Mouse (Mus musculus) liver, embryonic 15.5 days (tissue): Measurements from ENCODE around the gene Ccdc188. TPM values are rescaled to one million over a fixed set of nuclear protein-coding genes. Genes with fewer than 3 reads are reported as not detected.

ENCODE experiments used
- ATAC-seq: fragments of 200-750 bp; cut with Nextera tagmentation; 2 replicates; pipeline ENCODE4 v1.8.0; 2017; ENCODE audit warnings: moderate number of reproducible peaks, mild to moderate bottlenecking, moderate library complexity; ENCODE audit not compliant: insufficient read depth
- H3K27ac ChIP-seq: fragments of 300-500 bp; sonication (generic); replicated peaks from 2 replicates; pipeline ENCODE4 v1.5.1; 2015; ENCODE audit warnings: mild to moderate bottlenecking, inconsistent platforms
- H3K27me3 ChIP-seq: fragments of 300-500 bp; sonication (generic); 2 replicates; pipeline ENCODE4 v1.6.1; 2015; ENCODE audit warnings: mild to moderate bottlenecking, inconsistent platforms
- H3K36me3 ChIP-seq: fragments of 300-500 bp; sonication (generic); replicated peaks from 2 replicates; pipeline ENCODE4 v1.6.1; 2015; ENCODE audit warnings: moderate library complexity, mild to moderate bottlenecking, inconsistent platforms
- H3K4me1 ChIP-seq: fragments of 300-500 bp; sonication (generic); replicated peaks from 2 replicates; pipeline ENCODE4 v1.6.1; 2015; ENCODE audit warnings: inconsistent platforms
- H3K4me2 ChIP-seq: fragments of 300-500 bp; sonication (generic); 2 replicates; pipeline ENCODE4 v1.6.1; 2015; ENCODE audit warnings: moderate library complexity, mild to moderate bottlenecking, inconsistent platforms
- H3K4me3 ChIP-seq: fragments of 300-500 bp; sonication (generic); replicated peaks from 2 replicates; pipeline ENCODE4 v1.5.1; 2015; ENCODE audit warnings: mild to moderate bottlenecking, inconsistent platforms
- H3K9ac ChIP-seq: fragments of 300-500 bp; sonication (generic); 2 replicates; pipeline ENCODE4 v1.6.1; 2015; ENCODE audit warnings: moderate library complexity, mild to moderate bottlenecking, inconsistent platforms
- H3K9me3 ChIP-seq: fragments of 300-500 bp; sonication (generic); replicated peaks from 2 replicates; pipeline ENCODE4 v1.6.1; 2016; ENCODE audit warnings: inconsistent platforms
- WGBS: fragments of 180-500 bp; shearing (Covaris S2); methylation state at CpG from one replicate; pipeline ENCODE4 v1.1.7; 2015; ENCODE audit warnings: mixed read lengths; ENCODE audit not compliant: insufficient replicate concordance; 5-methylcytosine and 5-hydroxymethylcytosine counted together
- polyA plus RNA-seq: library from polyadenylated mRNA; unstranded; fragments of >200 nt; fragmentation: Nextera tagmentation; extraction: Ambion mirVana; gene quantifications from 2 replicates; pipeline ENCODE4 v1.2.1, GENCODE M21; 2015

Gene Ccdc188
- polyA plus RNA-seq, 1 experiment from 2014 or later: not detected

DNA sequence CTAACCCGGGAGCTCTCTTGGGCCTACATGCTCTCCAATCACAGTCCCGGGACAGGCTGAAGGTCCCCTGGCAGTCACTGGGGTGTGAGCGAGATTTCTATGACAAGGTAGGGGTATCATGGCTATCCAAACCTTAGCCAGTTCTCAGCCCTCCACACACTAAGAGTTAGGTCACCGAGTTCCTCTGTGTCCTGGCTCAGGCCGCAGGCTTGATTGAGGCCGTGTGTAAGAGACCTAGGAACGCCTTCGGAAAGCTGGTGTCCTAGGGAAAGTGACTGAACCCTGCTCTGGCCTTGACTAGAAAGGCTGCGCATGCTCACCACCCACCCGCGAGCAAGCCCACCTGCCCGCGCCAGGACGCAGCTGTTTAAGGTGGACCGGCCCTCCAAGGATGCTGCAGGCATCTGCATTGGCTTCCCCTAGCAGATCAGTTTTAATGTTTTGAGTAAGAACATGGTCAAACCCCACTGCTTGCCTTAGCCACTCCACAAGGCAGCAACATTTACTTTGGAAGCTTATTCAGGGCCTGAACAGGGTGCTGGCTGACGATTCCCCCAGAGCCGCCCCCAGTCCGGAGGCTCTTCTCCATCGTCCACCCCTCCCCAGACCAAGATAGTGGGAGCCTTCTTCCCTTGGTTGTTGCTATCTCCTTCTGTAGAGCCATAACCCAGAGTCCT lies 17.8 kb downstream of the Ccdc188 start:
- no peaks in the 10 kb centered on the region for H3K9me3 ChIP-seq
- H3K9ac ChIP-seq: peak overlapping the region; percentile 45
- peak overlapping the region; percentile 6; the same call in 1 of the 2 replicates for H3K27ac ChIP-seq
- 11% methylated on average over 19 of the region's 19 CpGs for WGBS
- peaks cover 39% of the 10 kb centered on the region for H3K27me3 ChIP-seq
- peaks cover 35% of the 10 kb centered on the region for H3K4me1 ChIP-seq
- peak overlapping the region; percentile 71 for H3K4me2 ChIP-seq
- H3K36me3 ChIP-seq: peaks cover 27% of the 10 kb centered on the region
- peak; percentile 40 for ATAC-seq
- peak overlapping the region; percentile 64 for H3K4me3 ChIP-seq

DNA sequence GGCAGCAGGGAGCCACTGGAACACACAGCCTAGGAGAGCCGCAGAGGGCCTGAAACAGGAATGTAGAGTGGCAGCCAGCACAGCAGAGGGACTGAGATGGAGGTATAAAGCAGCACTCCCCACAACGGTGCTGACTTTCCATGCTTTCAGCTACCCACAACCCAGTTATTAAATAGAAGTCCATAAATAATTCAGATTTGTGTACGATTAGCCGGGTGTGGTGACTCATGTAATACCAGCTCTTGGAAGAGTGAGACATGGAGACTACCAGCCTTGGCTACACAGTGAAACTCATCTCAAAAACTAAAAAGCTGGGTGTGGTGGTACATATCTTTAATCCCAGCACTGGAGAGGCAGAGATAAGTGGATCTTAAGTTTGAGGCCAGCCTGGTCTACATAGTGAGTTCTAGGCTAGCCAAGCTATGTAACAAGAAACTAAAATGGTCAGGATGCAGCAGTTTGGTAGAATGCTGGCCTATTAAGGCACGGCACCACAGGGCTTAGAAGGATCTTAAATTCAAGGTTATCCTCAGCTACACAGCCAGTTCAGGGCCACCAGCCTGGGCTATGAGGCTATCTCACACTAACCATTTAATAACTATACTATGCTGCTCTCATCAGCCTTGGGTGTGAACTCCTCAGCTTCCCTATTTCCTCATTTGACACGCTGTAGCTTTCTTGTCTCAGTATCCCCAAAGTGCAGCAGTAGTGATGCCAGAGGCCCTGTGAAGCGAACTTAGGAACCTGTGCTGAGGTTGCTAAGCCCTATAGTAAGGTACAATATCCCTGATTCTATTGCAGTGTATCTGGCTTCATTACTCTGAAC lies 19.2 kb downstream of the Ccdc188 start:
- no peak overlapping the region for H3K9ac ChIP-seq
- H3K4me2 ChIP-seq: 0 out of 2 replicates have a peak overlapping the region, but pooled peaks have one; percentile 0
- no peaks in the 10 kb centered on the region for H3K9me3 ChIP-seq
- peaks cover 33% of the 10 kb centered on the region for H3K4me1 ChIP-seq
- H3K27me3 ChIP-seq: peaks cover 39% of the 10 kb centered on the region
- H3K36me3 ChIP-seq: peaks cover 41% of the 10 kb centered on the region
- no peak overlapping the region for H3K4me3 ChIP-seq
- no peak for ATAC-seq
- 66% methylated on average over 7 of the region's 7 CpGs for WGBS
- no peak overlapping the region for H3K27ac ChIP-seq

DNA sequence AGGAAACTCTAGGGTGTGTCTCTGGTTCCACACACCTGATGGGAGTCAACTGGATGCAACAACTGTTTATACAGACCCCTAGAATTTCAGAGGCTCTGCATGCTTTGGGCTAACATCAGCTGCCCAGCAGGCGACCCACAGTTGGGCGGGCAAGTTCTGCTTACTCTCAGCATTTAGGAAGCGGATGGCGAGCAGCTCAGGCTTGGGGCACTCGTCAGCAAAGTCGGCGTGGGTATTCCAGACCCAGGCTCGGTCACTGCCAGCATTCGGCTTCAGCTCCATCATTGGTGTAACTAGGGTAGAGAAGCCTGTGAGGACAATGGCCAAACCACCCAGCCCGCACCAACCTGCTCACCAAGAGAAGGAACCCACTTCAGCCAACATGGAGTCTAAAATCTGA lies 23.9 kb downstream of the Ccdc188 start:
- Histone ChIP-seq H3K27ac (no peak overlapping the region), H3K9me3 (no peaks in the 10 kb centered on the region), H3K27me3 (peaks cover 2% of the 10 kb centered on the region), H3K36me3 (peaks cover 87% of the 10 kb centered on the region), H3K4me2 (no peak overlapping the region), H3K4me1 (peaks cover 16% of the 10 kb centered on the region), H3K9ac (no peak overlapping the region), H3K4me3 (no peak overlapping the region)
- 77% methylated on average over 10 of the region's 10 CpGs for WGBS
- ATAC-seq: no peak

DNA sequence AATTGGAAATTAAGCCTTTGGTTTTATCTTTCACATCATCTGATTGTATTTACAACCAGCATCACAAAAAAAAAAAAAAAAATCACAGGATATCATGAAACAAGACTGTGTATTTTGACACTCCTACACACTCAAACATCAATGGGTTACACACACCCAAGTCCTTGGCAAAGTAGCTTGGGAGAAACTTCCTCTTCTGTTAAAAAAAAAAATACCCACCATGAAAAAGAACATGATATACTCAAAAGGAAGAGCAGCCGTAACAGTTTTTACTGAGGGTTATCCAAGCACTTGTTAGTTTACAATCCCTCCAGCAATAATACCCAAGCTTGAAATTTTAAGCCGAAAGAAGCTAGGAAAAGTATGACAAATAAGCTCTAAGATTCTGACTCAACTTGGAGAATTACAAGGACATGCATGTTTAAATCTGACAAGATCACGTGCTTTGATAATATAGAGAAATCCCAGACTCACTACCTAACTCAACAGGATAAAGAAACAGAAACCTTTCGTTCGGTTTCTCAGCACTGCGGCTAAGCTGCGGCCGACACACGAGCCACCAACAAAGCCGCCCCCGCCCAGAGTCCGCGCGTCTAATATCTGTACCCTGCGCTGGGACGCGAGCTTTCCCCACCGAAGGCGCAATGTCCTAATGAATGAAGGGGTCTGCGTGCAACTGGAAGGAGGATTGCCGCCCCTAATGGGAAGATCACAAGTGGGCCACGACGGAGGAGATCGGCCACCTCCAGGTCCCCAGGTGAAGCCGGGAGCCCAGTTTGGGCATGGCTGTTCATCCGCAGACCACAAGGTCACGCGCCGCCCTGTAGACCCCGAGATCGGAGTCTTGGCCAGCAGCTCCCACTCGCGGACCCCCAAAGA lies 30.1 kb downstream of the Ccdc188 start:
- Histone ChIP-seq H3K9me3 (no peaks in the 10 kb centered on the region), H3K27ac (peak overlapping the region; percentile 88), H3K4me3 (peak overlapping the region; percentile 81), H3K9ac (peak overlapping the region; percentile 84), H3K27me3 (no peaks in the 10 kb centered on the region), H3K4me2 (peak overlapping the region; percentile 91), H3K36me3 (peaks cover 71% of the 10 kb centered on the region), H3K4me1 (peaks cover 56% of the 10 kb centered on the region)
- WGBS: under 1% methylated on average over 33 of the region's 33 CpGs
- ATAC-seq: no peak

DNA sequence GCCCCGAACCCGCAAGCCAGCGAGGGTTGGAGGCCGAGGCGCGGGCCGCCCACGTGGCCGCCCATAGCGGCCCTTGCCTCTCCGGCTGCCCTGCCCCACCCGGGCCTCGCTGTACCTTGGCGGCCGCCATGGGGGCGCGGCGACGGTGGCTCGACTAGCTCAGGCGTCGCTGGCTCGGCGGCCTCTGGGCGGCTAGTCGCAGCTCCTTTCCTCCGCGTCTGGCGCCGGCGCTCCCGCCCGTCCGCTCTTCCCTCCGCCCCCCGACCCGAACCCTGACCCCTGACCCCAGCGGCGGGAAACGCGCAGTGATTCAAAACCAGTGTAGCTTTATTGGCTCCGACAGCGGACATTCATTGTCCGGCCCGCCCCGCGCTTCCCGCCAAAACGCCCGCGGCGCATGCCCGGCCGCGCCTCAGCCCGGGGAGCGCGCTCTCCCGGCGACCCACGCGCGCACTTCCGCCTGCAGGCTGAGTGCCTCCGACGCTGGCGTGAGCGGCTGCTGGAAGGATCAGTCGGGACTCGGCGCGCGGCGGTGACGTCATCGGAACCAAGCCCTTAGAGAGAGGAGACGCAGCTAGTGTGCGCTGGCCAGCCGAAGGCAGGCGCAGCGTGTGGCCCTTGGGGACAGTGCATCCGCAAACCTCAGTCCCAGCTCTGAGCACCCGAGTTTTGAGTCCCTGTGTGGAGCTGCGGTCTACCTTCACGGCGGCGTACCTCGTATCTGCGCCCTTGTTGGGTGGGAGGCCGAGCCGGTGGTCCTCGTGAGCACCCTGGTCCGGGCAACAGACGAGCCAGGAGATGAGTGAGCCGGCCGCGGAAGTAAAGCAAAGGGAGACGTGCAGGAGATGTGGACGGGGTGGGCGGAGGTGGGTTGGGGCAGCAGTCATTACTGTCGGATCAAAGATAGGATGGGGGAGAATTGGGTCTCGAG lies 31.0 kb downstream of the Ccdc188 start, which contains the start of the genes Trmt2a and Ranbp1:
Gene Trmt2a, plus strand, starts transcription at position 247 of the 931 bp plus-strand sequence.
Gene Ranbp1, minus strand, starts transcription at position 300 of the 931 bp plus-strand sequence.
- H3K4me2 ChIP-seq: peak within 1 kb of the TSS; percentile 91
- WGBS: under 1% methylated on average over 102 of the region's 102 CpGs
- H3K27ac ChIP-seq: peak within 1 kb of the TSS; percentile 88
- H3K27me3 ChIP-seq: no peaks in the 10 kb centered on the region
- peaks cover 71% of the 10 kb centered on the region for H3K36me3 ChIP-seq
- peak; percentile 92 for ATAC-seq
- peak within 1 kb of the TSS; percentile 84 for H3K9ac ChIP-seq
- peak within 1 kb of the TSS; percentile 81 for H3K4me3 ChIP-seq
- H3K4me1 ChIP-seq: peaks cover 56% of the 10 kb centered on the region
- no peaks in the 10 kb centered on the region for H3K9me3 ChIP-seq

DNA sequence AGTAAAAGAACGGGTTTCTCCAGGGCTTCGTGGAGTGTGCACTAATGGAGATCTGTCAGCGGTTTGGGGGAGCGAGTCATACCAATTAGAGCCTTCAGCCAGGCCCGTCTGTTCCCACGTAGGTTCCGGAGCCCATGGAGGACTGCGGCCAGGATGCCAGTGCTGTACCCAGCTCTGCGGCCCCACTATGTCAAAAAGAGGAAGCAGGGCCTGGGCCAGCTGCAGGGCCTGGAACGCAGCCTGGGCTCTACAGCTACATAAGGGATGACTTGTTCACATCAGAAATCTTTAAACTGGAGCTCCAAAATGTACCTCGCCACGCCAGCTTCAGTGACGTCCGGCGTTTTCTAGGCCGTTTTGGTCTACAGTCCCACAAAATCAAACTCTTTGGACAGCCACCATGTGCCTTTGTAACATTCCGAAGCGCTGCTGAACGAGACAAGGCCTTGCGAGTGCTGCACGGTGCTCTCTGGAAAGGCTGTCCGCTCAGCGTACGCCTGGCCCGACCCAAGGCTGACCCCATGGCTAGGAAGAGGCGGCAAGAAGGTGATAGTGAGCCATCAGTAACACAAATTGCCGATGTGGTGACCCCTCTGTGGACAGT lies 31.8 kb downstream of the Ccdc188 start:
- H3K36me3 ChIP-seq: peaks cover 71% of the 10 kb centered on the region
- no peaks in the 10 kb centered on the region for H3K27me3 ChIP-seq
- H3K27ac ChIP-seq: peak overlapping the region; percentile 88
- no peaks in the 10 kb centered on the region for H3K9me3 ChIP-seq
- peak overlapping the region; percentile 84 for H3K9ac ChIP-seq
- peak overlapping the region; percentile 81 for H3K4me3 ChIP-seq
- peaks cover 64% of the 10 kb centered on the region for H3K4me1 ChIP-seq
- H3K4me2 ChIP-seq: peak overlapping the region; percentile 91
- 1% methylated on average over 27 of the region's 27 CpGs for WGBS
- ATAC-seq: peak; percentile 13

DNA sequence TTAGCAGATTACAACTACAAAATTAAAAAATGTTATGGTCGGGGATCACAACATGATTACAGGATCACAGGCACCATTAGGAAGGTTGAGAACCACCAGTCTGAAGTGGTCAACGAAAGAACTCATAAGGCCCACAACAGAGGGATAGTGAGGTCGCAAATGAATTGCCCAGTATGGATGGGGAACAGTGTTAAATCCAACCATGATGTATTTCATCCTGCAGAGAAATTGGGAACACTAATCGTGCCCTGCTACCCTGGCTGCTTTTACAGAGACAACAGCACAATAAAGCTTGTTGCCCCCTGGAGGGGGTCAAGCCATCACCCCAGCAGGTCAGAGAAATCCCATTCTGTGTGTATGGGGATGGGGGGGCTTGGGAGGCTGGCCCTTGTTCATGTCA lies 32.6 kb downstream of the Ccdc188 start:
- H3K9ac ChIP-seq: peak overlapping the region; percentile 84
- WGBS: 47% methylated on average over 4 of the region's 4 CpGs

DNA sequence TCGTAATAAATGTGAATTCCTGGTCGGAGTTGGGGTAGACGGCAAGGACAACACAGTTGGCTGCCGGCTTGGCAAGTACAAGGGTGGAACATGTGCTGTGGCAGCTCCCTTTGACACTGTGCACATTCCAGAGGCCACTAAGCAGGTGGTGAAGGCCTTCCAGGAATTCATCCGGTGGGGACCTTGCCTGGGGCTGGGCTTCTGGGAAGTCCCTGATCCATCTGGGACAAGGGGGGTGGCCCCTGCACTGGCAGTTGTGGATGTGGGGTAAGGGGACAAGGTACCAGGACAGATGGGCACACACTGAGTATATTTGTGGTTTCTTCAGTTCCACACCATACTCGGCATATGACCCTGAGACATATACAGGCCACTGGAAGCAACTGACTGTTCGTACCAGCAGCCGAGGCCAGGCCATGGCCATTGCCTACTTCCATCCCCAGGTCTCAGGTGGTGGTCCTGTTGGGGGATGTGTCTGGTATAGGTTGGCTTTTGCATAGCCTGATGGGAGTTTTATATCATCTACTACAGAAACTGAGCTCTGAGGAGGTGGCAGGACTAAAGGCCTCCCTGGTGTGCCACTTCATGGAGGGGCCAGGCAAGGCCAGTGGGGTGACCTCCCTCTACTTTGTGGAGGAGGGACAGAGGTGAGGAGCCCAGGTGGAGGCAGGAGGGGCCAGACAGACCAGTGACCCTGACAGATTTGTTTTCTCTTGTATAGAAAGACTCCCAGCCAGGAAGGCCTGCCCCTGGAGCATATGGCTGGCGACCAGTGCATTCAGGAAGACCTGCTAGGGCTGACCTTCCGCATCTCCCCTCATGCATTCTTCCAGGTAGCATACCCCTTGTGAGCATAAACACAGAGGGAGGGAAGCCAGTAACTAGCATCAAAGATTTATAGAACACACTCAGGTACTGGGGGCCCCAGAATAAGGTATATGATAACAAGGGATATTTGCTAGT lies 33.4 kb downstream of the Ccdc188 start:
- WGBS: 73% methylated on average over 10 of the region's 10 CpGs
- Histone ChIP-seq H3K4me2 (peak overlapping the region; percentile 91), H3K36me3 (peaks cover 71% of the 10 kb centered on the region), H3K9ac (peak overlapping the region; percentile 84), H3K4me3 (peak overlapping the region; percentile 81), H3K9me3 (no peaks in the 10 kb centered on the region), H3K27ac (no peak overlapping the region), H3K4me1 (peaks cover 60% of the 10 kb centered on the region), H3K27me3 (no peaks in the 10 kb centered on the region)
- ATAC-seq: no peak

More for the DNA sequence above, 32.6 kb downstream of the Ccdc188 start:
- peak overlapping the region; percentile 81 for H3K4me3 ChIP-seq
- peak overlapping the region; percentile 88; the same call in 1 of the 2 replicates for H3K27ac ChIP-seq
- H3K27me3 ChIP-seq: no peaks in the 10 kb centered on the region
- peaks cover 64% of the 10 kb centered on the region for H3K4me1 ChIP-seq
- ATAC-seq: no peak
- H3K4me2 ChIP-seq: peak overlapping the region; percentile 91
- peaks cover 71% of the 10 kb centered on the region for H3K36me3 ChIP-seq
- no peaks in the 10 kb centered on the region for H3K9me3 ChIP-seq

DNA sequence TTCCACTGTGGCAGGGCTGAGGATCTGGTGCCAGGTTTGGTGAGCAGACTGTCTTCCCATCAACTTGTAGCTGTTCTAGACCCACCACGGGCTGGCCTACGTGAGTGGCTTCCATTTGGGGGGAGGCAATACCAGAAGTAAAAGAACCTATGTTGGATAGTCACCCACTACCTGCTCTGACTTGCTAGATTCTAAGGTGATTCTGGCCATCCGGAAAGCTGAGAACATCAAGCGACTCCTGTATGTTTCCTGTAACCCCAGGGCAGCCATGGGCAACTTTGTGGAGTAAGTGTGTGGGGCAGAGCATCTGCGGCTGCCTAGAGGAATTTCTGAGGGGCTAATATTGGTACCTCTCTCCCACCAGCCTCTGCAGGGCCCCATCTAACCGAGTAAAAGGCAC lies 35.1 kb downstream of the Ccdc188 start:
- H3K27me3 ChIP-seq: no peaks in the 10 kb centered on the region
- H3K4me3 ChIP-seq: no peak overlapping the region
- ATAC-seq: no peak
- H3K4me2 ChIP-seq: no peak overlapping the region
- H3K9ac ChIP-seq: no peak overlapping the region
- H3K9me3 ChIP-seq: no peaks in the 10 kb centered on the region
- WGBS: 80% methylated on average over 6 of the region's 6 CpGs
- H3K36me3 ChIP-seq: peaks cover 76% of the 10 kb centered on the region
- no peak overlapping the region for H3K27ac ChIP-seq
- peaks cover 44% of the 10 kb centered on the region for H3K4me1 ChIP-seq
